Mouse (Mus musculus) brain, embryonic 14.5 days (tissue): ENCODE measurements around the gene Med23. TPM values are rescaled to one million over a fixed set of nuclear protein-coding genes. Genes with fewer than 3 reads are reported as not detected.
A peak's percentile ranks its signal among the peaks of the same experiment; 100 is the strongest.

ENCODE experiments used
- DNase-seq: peaks from one replicate; pipeline ENCODE4 v3.0.0-alpha.2; 2011; ENCODE audit warnings: low read depth
- CTCF ChIP-seq: fragments of 200-500 bp; IDR thresholded peaks from 2 replicates; pipeline ENCODE4 v1.5.1; 2012; ENCODE audit warnings: inconsistent platforms, mild to moderate bottlenecking, moderate library complexity, borderline replicate concordance; ENCODE audit not compliant: insufficient read depth, insufficient read length; ENCODE audit errors: extremely low read depth
- POLR2A ChIP-seq: fragments of 200-500 bp; IDR thresholded peaks from 2 replicates; pipeline ENCODE4 v1.6.1; 2012; ENCODE audit warnings: mild to moderate bottlenecking, inconsistent platforms, borderline replicate concordance; ENCODE audit not compliant: poor library complexity, insufficient read depth, insufficient read length, severe bottlenecking; ENCODE audit errors: extremely low read depth
- polyA plus RNA-seq: library from polyadenylated mRNA; depleted of rRNA; stranded (reverse); fragments of >200 nt; gene quantifications from 2 replicates; pipeline ENCODE4 v1.2.3, GENCODE M21; 2012

The Med23 gene
- polyA plus RNA-seq, 1 experiment = 51.8 TPM

DNA sequence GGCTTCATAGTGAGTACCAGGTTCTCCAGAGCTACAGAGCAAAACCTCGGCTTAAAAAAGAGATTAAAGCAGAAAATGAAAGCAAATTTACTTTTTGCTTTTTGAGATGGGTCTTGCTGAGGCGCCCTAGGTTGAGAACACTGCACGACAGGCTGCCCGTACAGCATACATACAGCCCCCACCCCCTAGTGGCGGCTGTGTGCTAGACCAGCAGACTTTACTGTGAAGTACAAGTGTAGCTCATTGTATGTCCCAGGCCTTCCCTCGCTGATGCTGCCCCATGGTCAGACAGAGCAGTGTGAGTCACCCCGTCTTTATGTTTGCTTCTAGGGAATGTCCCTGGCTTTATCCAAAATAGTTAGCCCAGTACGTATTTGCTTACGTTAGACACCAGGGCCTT lies 16.2 kb downstream of the Med23 start:
- peak; percentile 24 for DNase-seq
- TF ChIP-seq POLR2A (no peak), CTCF (peak; percentile 57)

DNA sequence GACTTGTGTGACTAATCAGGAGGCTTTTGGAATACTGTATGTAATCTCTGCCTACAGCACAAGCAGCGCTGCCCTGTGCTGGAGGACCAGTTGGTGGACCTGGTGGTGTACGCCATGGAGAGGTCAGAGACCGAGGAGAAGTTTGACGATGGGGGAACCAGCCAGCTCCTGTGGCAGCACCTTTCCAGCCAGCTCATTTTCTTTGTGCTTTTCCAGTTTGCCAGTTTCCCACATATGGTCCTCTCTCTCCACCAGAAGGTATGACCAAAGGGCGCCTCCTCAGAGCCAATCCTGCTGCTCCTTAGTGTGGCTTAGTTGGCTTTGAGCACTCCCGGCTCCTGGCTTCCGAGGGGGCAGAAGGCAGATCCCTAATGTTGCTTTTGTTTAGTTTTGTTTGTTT lies 18.6 kb downstream of the Med23 start:
- no peak for DNase-seq
- TF ChIP-seq CTCF = no peak
- TF ChIP-seq POLR2A = no peak

DNA sequence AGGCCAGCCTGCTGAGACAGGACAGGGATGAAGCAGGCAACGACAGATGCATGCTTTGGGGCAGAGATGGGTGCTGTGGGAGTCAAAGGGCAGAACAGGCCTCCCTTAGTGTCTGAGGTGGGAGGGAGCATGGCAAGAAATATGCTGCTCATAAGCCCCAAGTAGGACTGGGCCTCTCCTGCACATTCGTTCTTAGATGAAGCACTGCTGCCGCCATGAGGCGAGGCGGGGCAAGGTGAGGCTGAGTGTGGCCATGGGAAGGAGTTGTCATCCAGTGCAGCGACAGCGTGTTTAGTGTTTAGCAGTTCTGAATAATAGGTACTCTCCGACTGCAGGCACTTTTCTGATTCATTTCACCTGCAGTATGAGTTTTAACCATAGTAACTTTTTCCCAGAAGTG lies 26.1 kb downstream of the Med23 start:
- TF ChIP-seq POLR2A = no peak
- peak; percentile 11; the same call in 1 of the 2 replicates for TF ChIP-seq CTCF
- no peak for DNase-seq

DNA sequence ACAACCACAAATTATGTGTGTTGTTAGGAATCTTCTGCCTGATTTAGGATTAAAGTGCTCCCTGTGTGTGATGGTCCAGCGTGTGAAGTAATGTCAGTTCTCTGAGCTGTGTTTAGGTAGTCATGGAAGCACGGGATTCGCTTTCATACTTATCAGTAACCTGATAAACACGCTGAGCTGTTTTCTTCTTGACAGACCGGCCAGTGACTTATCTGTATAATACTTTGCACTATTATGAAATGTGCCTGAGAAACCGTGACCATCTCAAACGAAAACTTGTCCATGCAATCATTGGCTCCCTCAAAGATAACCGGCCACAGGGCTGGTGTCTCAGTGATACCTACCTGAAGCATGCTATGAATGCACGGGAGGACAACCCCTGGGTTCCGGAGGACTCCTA lies 35.8 kb downstream of the Med23 start:
- DNase-seq = no peak
- TF ChIP-seq POLR2A (no peak), CTCF (no peak)

- TF ChIP-seq CTCF (no peak), POLR2A (no peak)
These were observed 41.4 kb downstream of the Med23 start for GRCm38 (mm10) chr10:24911199-24911598.

DNA sequence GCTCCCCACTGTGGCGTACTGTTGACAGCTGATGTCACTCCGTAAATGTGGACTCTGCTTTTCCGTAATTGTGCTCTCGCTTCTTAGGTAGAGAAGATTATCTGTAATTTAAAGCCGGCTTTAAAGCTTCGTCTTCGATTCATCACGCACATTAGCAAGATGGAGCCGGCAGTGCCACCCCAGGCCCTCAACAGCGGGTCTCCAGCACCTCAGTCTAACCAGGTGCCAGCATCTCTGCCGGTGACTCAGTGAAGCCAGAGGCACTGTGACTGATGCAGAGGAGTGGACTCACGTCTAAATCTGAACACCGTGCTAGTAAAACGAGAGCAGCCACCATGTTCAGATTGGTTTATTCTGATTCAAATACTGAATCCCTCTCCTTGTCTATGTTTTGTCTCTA lies 42.8 kb downstream of the Med23 start:
- TF ChIP-seq CTCF = no peak
- no peak for TF ChIP-seq POLR2A
- no peak for DNase-seq

More at GRCm38 (mm10) chr10:24911199-24911598, 41.4 kb downstream of the Med23 start:
- DNase-seq = no peak

- TF ChIP-seq POLR2A = no peak
- TF ChIP-seq CTCF = no peak
- no peak for DNase-seq
These were observed 45.7 kb downstream of the Med23 start for GRCm38 (mm10) chr10:24915486-24915885.

DNA sequence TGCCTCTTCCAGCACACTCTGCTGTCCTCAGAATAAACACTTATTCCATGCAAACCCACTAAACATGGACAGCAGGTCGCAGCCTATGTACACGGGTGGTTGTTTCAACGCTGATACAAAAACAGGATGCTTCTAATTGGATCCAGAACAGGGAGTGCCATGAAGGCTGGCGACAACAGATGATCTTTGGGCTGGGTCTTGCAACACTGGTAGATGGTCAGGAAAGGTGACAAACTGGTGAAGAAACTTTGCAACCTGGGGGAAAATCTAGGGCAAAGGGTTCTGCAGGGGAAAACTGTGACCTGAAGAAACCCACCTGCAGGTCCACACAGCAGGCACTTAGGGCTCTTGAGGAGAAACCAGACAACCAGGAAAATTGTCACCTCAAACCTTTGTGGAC lies 53.2 kb downstream of the Med23 start:
- DNase-seq = no peak
- TF ChIP-seq CTCF = no peak
- TF ChIP-seq POLR2A = no peak

DNA sequence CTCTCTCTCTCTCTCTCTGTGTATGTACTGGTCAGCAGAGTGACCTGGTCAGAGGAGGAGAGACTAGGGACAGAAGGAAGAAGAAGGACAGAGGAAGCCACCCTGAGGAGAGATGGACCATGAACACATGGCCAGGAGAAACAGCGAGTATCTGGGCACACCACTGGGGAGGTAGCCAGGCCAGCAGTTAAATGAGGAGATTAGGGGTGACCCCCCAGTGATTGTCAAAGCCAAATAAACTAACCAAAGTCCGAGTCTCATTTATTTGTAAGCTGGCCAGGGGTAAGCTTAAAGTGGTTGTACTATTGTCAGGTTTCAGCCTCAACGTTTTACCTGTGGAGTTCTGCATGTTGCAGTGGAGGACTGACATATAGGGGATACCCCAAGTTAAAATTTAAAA lies 54.5 kb downstream of the Med23 start:
- DNase-seq = no peak
- TF ChIP-seq POLR2A = no peak
- no peak for TF ChIP-seq CTCF

DNA sequence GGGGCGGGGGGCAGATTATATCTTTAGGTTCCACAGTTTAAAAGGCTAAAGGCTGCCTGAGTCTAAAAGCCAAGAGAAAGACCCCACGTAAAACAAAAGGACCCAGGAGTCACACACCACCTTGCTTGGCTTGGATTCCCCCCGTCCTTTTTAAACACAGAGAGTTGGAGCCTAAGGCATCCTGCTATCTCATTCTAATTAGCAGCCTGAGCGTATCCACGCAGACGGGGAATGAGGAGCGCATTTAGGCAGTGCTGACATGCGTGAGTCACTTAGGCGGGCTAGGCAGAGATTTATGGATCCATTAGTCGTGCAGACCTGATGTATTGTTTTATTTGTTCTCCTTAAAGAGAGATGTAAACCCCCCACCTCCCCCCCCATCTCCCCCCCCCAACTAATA lies 56.6 kb downstream of the Med23 start:
- peak; percentile 59 for DNase-seq
- no peak for TF ChIP-seq POLR2A
- no peak for TF ChIP-seq CTCF

GRCm38 (mm10) chr10:24926962-24927720 lies 57.4 kb downstream of the Med23 start, which contains the start of gene Arg1:
Gene Arg1 (minus strand): TSS chr10:24927484.
- DNase-seq = peak; percentile 50
- TF ChIP-seq CTCF = no peak

- no peak for DNase-seq
- TF ChIP-seq POLR2A (no peak), CTCF (no peak)
These were observed 58.3 kb downstream of the Med23 start for GRCm38 (mm10) chr10:24928072-24928471.
